Mouse (Mus musculus) heart, postnatal 4 days (tissue): ENCODE results near the gene Pappa2. TPM values are rescaled to one million over a fixed set of nuclear protein-coding genes. Genes with fewer than 3 reads are reported as not detected.

Source experiments
- DNase-seq: peaks from one replicate; pipeline ENCODE4 v3.0.0; 2021
- total RNA-seq, 2 experiments: library from RNA; stranded (reverse); gene quantifications; 2 replicates each; pipeline ENCODE4 v1.2.3; 2021

The Pappa2 gene
- total RNA-seq, 2 experiments from 2014 or later, result 1.1 to 1.2 TPM

DNA sequence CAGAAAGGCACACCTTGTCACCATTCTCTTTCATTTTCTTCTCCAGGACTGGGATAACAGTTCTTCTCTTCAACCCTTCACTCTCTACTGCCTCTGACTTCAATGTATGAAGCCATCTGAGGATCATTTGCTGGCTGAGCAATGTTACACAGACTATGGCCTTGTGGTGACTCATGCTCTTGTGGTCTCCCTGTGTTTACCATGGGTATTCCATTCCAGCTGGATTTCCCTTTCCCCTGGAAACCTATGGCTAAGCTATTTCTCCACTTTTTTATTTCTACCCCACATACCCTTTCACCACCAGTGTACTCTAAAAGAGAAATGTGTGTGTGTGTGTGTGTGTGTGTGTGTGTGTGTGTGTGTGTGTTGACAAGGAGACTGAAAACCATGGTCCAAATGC lies 83.0 kb downstream of the Pappa2 start:
- DNase-seq, result no peak

DNA sequence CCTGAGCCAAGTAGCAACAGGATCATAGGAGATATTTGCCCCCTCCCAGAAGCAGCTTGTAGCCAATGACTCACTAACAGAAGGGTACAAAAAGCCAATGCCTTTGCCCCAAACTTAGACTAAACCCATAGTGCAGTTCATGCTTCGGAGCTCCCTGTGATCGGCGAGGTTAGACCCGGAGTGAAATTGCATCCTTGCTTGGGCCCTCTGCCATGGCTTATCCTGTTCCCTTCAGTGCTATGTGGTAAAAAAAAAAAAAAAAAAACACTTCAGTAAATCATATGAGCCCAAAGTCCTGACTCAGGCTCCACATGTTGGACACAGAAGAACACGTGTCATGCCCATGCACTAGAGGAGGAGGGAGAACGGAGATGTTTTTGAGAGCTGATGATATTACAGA lies 85.8 kb downstream of the Pappa2 start:
- no peak for DNase-seq

DNA sequence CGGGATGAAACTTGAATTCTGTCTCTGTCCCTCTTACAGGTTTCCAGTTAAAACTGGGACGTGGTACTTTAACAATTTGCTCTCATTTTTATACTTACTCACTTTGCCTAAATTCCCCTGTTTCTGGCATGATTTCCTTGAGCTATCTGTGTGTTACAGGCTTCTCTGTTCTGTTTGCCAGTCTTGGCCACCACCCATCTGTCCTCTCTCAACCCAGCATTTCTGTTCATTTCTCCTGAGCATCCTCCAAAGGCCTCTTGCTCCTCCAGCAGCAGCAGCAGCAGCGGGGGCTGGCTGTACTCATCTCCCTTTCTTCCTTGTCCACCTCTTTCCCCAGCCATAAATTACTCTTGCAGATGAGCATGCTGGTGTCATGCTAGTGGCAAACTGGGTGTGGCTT lies 104.8 kb downstream of the Pappa2 start:
- no peak for DNase-seq

DNA sequence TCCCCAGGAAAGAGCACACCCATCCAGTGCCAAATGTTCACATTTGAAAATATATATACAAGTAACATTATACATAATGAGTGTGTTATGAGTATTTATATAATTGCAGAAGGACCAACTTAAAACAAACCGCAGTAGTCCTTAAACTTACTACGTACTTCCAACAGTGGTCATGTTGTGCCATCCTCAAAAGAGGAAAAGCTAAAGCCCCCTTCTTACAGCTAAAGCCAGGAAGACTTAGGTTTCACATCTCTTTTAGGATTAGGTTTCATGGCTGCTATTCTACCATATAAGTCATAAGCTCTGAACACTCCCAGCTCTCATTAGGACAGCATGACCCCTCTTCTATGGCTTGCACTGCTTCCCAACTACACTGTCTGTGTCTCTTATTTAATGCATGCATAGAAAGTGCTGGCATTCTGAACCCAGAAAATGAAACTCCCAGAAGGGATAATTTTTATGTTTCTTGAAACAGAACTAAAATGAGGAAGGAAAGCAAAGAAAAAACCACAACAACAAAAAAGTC lies 105.7 kb downstream of the Pappa2 start:
- DNase-seq, result no peak

DNA sequence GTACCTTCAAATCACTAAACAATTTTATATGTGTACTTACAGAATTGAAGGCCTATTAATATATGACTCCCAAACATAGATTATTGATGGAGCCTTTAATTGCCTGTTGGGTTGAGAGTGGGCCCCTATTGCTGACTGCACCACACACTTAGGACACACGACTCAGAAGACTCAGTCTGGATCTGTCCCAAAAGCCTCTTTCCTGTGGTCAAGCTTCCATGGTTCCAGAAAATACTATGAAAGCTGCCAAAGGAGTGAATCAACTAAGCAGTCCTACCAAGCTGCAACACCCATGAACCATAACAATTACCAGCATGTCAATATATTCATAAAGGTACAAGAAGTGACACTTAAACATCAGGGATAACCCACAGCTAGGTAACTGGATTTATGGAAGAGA lies 106.7 kb downstream of the Pappa2 start:
- no peak for DNase-seq

DNA sequence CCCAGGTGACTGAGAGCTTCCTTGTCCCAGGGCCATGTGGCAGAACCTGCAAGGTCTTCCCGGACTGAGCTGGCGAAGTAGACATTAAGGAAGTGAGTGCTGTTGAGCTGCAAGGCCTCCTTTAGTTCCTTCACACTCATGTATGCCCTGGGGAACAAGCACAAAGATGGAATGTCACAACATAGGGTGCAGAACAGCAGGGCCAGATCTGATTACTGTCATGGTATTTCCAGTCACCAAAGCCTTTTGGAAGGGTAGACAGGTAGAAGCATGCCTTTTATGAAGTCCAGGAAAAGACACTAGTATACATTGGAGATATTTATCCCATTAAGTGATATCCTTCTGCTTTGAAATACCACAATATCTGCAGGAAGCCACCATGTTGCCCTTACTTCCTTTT lies 108.9 kb downstream of the Pappa2 start:
- no peak for DNase-seq

DNA sequence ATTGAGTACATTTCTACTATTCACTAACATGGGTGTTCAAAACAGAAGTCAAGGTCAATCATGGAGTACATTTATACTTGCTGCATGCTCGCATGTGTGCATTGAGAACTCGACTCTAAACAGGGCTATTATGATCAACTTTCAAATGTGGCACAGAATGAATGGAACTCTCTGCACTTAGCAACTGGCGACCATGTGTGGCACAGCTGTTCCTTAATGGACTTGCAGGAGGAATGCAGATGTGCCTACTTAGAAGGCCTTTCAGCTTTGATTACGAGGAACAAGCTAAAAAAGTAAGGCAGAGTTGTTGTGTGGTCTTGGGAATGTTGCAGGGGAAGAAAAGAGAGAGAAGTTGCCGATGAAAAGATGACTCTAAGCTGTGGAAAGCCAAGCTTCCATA lies 120.1 kb downstream of the Pappa2 start:
- no peak for DNase-seq

DNA sequence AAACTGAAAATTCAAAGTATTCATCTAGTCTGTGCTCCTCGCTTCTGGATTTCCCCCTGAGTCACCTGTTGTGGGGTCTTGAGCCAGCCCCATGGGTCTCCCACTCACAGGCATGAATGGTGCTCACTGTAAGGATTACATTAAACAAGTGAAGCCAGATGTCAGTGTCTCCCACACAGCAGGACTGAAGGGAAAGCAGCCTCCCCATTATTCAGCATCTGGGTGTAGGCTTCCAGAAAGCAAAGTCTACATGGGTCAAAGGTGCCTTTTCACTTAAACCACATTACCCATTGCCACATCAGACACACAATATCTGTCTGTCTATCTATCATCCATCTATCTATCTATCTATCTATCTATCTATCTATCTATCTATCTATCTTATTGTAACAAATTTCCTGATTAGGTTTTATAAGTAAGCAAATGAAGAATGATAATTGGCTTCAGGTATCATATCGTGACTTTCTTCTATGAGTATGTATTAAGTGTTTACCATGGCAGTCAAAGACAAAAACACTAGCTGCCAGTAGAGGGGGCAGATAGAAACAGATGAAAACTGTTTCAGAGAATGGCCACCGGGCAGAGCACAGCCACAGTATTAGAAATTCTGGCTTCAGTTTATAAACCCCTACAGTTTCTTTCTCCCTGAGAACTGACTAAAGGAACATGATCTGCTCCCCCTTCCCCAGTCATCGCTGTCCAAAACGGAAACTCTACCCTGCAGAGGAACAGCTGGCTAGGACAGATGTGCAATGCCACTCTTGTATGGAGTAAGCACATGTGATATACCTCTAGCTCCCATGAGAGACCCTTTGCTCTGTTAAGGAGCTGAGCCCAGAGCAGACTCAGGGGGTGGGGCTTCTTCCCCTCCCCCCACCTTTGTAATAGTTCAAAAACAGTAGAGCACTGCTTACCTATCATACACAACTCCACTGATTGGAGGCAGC lies 126.1 kb downstream of the Pappa2 start:
- DNase-seq, result no peak

DNA sequence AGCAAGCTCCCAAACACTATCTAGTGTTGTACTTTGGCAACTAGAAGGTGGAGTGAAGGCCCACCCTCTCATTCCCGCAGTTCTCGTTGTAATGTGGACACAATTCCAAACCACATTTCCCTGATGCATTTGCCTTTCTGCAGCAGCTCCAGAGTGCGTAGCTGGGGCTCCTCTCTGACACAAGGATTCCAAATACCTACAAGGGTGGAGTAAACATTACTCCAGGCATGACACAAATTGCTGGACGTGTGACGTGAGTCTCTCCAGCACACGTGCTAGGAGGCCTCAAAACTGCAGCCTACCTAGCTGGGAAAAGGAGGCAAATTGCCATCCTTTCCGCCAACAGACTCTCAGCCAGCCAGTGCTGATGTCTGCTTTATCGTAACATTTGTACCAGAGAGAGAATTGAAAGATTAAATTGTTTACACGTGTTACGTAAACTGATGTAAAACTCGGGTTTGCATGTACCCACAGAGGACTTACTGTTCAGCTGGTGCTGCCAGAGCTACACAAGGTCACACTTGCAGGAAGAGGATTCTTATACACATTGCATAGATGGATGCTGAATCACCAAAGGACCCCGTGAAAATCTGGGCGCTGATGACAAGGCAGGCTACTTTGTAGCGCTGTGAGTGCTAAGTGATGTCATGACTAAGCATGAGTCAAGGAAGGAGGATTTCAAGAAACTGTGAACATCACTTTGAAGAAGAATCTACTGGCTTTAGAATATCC lies 127.3 kb downstream of the Pappa2 start:
- no peak for DNase-seq

DNA sequence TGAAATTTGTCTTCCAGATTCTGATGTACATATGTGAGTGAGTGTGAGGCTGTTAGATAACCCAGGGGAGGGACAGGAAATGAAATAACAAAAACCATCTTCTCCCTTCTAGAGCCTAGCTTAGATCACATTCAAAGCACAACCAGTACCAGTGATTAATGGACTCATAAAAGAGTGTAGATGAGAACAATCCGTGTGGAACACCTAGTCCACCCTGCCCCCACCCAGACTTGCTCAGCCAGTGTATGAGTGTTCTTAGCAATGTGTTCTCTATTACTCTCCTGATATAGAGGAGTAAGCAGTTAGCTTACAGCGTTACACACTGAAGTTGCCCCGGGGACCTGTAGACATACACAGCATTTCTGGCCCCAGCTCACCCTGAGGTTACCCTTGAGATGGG lies 129.8 kb downstream of the Pappa2 start:
- no peak for DNase-seq

DNA sequence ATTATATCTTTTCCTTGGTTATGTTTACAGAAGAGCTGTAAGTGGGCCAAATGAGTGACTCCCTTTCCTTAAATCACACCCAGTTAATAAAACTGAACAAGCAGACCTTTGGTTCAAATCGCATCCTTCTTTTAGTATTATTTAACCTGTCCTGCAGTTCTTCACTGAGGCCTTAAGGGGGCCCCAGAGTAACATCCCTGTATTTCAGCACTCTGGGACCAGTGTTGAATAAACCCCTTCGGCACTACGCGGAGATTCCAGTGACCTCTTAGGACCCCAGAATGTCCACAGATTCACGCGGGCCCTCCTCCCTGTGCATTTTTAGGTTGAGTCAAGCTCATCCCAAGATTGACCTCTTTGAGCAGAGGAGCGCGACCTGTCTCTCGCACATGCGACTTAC lies 135.7 kb downstream of the Pappa2 start:
- DNase-seq, result peak; percentile 6

DNA sequence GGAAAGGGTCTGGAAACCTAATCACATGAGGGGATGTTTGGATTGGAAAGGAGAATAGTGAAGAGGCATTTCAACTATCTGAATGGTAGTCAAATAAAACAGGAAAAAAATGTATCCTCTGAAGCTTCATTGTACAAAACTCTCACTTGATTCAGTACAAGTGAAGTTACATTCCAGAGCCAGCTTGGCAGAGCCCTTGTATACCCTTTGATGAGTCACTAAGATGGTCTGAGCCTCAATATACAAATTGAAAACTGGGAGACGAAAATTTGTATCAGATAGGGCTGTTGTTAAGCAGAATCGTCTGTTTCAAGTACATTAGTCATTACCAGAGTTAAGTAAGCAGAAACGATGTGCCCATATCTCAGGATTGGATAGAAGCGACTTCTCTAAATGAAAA lies 143.1 kb downstream of the Pappa2 start:
- no peak for DNase-seq

DNA sequence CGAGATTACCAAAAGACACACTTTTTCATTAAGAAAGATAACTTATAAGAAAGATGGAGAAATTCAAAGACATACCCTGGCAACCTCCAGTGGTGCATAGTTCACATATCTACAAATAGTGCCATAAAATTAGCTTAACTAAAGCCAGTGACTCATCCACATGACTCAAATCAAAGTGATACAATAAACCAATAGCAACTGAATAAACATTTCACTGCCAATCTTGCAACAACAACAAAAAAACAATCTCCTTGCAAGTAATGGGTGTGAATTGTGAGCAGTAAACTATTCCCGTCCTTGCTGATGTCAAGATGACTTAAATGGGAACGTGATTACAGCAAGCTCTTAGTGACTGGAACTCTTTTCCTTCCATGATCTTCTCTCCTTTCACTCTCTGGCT lies 150.1 kb downstream of the Pappa2 start:
- no peak for DNase-seq

DNA sequence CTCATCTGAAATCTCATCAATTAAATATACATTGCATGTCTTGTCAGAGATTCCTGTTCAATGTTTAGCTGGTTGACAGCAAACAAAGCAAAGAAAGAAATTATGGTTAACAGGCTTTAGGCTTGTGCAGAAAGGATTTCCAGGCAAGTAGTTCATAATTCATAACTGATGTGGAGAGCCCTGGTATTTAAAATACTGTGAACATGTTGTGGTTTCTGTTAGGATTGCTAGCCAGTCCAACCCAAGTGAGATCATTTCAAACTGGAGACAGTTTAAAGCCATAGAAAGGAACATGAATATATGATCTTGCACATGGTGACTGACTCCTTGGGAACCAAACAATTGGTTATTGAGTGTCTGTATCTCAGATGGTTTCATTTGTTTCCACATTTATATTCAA lies 152.4 kb downstream of the Pappa2 start:
- no peak for DNase-seq

DNA sequence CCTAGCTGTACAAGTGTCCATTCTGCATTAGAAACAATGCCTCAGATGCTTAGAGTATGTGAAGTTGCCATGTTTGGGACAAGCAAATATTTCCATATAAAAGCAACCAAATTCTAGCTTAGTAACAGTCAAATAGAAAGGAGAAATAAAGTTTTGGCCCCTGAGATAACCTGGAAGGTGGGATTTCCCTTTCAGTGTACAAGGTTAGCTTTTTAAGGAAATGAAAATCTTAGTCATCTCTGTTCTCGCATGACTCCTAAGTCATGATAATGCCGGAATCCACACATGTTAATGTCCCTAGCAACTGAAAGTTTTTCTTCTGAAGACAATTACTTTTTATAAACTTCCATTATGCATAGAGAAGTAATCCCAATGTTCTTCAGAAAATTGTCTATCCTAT lies 160.6 kb downstream of the Pappa2 start:
- DNase-seq, result no peak

DNA sequence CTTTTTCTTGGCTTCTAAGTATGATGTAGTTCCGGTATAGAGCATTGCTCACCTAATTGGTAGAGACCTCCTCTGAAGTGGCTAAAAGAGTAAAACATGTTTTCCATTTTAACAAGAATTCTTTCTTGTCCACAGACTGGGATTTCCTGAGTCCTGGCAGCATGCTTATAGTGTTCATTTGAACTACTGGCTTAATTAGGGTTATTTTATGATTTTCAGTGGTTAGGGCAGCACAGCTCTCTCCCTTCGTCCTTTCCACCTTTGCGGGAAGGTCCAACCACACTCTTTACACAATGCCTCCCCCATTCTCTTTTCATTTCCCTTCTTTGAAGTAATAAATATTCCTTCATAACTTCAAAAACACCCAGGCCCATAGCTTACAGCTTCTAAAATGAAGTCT lies 163.8 kb downstream of the Pappa2 start:
- DNase-seq, result no peak

DNA sequence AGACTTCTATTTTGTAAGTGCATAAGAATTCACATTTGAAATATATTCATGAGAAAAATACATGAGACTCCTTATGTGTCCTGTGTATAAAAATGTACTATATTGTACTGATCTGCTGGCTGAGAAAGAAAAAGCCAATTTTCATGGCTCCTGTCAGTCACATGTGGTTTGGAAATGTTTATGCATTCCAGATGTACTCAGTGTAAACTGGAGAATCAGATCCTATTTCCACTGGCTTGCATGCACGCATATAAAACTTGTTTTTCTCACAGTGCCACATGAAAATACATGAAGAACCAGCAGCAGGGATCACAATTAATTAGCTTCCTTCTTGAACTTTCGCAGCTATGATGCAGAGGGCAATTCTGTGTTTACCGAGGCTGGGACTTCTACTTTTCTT lies 168.4 kb downstream of the Pappa2 start:
- no peak for DNase-seq

DNA sequence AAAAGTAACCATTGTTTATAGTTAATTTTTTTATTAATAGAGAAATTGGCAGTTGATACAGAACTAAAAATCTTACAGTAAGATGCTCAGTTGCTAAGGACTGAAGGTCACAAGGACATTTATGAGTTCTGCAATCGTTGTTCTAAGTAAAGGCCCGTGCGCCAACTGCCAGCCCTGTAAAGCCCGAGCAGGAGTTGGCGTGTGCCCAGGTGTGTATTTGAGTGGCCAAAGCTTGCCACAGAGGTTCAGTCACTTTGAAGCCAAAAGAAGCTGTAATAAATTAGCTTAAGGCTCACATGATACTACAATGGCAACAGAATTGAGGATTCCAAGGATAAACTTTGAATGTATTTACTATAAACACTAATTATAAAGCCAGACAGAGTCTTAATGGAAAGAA lies 204.8 kb downstream of the Pappa2 start:
- DNase-seq, result peak; percentile 7

DNA sequence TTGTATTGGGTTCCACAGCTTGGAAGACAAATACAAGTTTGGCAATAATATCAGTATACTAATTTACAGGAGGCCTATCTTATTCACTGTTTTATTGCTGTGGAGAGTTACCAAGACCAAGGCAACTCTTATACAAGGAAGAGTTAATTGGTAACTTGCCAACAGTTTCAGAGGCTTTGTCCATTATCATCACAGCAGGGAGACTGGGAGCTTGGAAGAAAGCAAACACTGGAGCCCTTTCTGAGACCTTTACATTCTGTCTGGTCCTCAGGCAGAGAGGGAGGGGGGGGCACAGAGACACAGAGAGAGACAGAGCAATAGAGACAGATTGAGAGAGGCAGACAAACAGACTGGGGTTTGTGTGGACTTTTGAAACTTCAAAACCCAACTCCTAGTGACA lies 207.2 kb downstream of the Pappa2 start:
- no peak for DNase-seq

DNA sequence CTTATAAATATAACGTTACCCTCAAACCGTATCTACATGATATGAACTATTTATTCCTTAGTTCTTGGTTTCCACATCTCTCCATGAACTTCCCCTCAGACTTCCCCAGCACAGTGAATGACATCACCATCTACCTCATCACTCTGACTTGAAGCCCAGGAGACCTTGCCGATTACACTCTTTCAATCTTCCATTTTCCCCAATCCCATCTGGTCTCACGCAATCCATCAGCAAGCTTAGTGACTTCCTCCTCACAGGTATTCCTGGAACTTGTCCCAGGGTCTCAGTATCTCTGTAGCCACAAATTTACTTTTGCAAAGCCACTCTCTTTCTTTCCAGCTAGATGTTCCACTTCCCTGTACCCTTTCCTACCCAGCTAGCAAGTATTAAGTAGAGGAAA lies 209.5 kb downstream of the Pappa2 start:
- no peak for DNase-seq

DNA sequence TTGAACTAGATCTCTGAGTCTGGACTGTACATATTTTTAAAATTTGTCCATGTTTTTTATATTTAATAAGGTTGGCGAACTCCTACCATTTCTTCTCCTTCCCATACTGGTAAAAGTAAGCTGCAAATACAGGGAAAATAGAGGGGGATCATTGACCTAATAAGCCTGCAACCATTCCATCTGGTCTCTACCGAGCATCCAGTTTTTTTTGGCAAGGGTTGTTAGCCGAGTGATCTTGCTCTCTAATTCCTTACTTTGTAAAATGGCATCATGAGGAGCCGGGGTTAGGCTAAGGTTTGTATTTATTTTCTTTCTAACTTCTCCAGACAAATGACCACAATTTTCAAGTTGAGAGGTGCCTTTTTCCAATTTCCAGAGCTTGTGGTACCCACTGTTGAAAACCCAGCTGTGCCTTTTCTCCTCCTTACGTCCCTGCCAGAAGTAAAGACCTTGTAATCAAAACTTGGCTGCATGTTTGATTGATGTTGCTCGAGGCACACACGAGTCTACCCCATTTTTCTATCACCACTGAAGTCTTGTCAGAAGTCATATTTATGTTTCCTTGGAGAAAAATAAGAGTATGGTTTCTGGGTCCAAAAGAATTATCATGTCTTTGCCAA lies 210.1 kb downstream of the Pappa2 start:
- DNase-seq, result no peak

DNA sequence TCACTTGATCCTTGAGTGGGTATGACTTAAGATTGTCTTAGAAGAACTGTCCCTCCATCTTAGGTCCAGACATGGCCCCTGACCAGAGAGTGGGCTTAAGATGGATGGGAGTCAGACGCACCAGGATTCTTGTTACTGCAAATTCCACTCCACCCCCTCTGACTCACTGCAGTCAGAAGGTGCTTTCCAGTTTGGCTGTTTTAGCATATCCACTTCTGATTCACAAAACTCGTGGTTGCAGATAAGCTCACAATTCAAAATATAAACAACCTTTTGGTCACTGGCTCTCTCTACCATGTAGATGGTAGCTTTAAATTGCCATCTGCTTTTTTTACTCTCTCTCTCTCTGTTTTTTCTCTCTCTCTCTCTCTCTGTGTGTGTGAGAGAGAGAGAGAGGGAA lies 214.4 kb downstream of the Pappa2 start:
- no peak for DNase-seq

DNA sequence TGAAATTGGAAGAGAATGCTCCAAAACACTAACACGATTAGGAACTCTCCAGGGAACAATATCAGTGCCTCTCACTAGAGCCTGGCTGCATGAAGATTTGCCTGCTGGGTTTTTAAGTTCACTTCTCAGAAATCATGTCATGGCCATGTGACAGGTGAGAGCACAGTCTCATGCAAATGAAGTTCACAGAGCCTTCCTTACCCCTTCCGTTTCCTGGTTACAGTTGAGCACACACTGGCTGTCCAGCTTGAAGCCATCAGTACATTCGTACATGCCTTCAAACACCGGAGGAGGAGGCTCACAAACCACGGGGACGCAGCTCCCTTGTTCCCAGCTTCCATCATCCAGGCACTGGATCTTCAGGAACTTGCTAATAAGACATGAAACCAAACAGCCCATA lies 215.6 kb downstream of the Pappa2 start:
- DNase-seq, result no peak
